Mouse (Mus musculus): ENCODE measurements at regions not wholly inside any gene's neighbourhood (a gene's known extent, or its start where the extent isn't known, plus 50 kb on each side); places are given as distances from the start of the nearest gene placed in this dataset. TPM values are rescaled to one million over a fixed set of nuclear protein-coding genes. Genes with fewer than 3 reads are reported as not detected.

- no peak for ATAC-seq (replicated peaks; ENCODE audit: extremely low read depth, insufficient read depth, low FRiP score)
- H3K9me3 ChIP-seq (replicated peaks; ENCODE audit: control insufficient read depth, low read length): no peaks in the 10 kb centered on the region
- no peaks in the 10 kb centered on the region for H3K27me3 ChIP-seq (ENCODE audit: control insufficient read depth, insufficient read depth, low read length)
- WGBS: 74% methylated on average over 1 of the region's 1 CpGs
- no peak overlapping the region for H3K4me2 ChIP-seq (ENCODE audit: low read depth, low read length)
- H3K4me3 ChIP-seq (ENCODE audit: low read length): no peak overlapping the region
- H3K27ac ChIP-seq (ENCODE audit: low read length): no peak overlapping the region
- H3K9ac ChIP-seq (ENCODE audit: low read length): no peak overlapping the region
- H3K4me1 ChIP-seq (ENCODE audit: control insufficient read depth, insufficient read depth, low read length): no peaks in the 10 kb centered on the region
- no peaks in the 10 kb centered on the region for H3K36me3 ChIP-seq (ENCODE audit: control insufficient read depth, insufficient read depth)
Observed at GRCm38 (mm10) chr13:69441798-69442197, 91.7 kb upstream of the Nsun2 start.

DNA sequence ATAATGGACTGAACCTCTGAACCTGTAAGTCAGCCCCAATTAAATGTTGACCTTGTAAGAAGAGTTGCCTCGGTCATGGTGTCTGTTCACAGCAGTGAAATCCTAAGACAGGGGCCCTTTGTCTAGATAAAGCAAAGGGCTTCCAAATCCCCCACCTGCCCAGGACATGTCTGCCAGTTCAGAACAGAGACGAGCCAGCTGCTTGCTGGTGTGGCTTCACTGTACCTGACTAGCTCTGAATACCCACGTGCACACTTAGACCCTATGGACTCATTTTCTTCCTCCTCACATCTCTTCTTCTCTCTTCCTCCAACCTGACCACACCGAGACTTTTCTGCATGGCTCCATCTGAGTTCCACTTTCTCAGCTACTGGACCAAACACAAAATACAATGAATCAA is 87.9 kb upstream of the Nsun2 start:
- WGBS: 79% methylated on average over 4 of the region's 4 CpGs
- Histone ChIP-seq H3K27ac (ENCODE audit: low read length) (no peak overlapping the region), H3K4me1 (ENCODE audit: control insufficient read depth, insufficient read depth, low read length) (no peaks in the 10 kb centered on the region), H3K4me2 (ENCODE audit: low read depth, low read length) (no peak overlapping the region), H3K4me3 (ENCODE audit: low read length) (no peak overlapping the region), H3K27me3 (ENCODE audit: control insufficient read depth, insufficient read depth, low read length) (no peaks in the 10 kb centered on the region), H3K9me3 (replicated peaks; ENCODE audit: control insufficient read depth, low read length) (no peaks in the 10 kb centered on the region), H3K36me3 (ENCODE audit: control insufficient read depth, insufficient read depth) (no peaks in the 10 kb centered on the region), H3K9ac (ENCODE audit: low read length) (no peak overlapping the region)
- no peak for ATAC-seq (replicated peaks; ENCODE audit: extremely low read depth, insufficient read depth, low FRiP score)

Small RNA genes in the stretch of these regions (microRNA-seq; reads per million reads assigned to microRNA genes)
- gene Gm44375: not detected
